Mouse (Mus musculus) lung, postnatal 36 days (tissue): ENCODE results near the gene Smarcd2.

Experiments used
- DNase-seq: peaks from one replicate; pipeline ENCODE4 v3.0.0; 2022; ENCODE audit warnings: mixed read lengths

The Smarcd2 gene

GRCm38 (mm10) chr11:106272644-106273310, at the start of gene Smarcd2:
TSS of gene Smarcd2 (minus strand) at chr11:106272972.
- peak; percentile 100 for DNase-seq

DNA sequence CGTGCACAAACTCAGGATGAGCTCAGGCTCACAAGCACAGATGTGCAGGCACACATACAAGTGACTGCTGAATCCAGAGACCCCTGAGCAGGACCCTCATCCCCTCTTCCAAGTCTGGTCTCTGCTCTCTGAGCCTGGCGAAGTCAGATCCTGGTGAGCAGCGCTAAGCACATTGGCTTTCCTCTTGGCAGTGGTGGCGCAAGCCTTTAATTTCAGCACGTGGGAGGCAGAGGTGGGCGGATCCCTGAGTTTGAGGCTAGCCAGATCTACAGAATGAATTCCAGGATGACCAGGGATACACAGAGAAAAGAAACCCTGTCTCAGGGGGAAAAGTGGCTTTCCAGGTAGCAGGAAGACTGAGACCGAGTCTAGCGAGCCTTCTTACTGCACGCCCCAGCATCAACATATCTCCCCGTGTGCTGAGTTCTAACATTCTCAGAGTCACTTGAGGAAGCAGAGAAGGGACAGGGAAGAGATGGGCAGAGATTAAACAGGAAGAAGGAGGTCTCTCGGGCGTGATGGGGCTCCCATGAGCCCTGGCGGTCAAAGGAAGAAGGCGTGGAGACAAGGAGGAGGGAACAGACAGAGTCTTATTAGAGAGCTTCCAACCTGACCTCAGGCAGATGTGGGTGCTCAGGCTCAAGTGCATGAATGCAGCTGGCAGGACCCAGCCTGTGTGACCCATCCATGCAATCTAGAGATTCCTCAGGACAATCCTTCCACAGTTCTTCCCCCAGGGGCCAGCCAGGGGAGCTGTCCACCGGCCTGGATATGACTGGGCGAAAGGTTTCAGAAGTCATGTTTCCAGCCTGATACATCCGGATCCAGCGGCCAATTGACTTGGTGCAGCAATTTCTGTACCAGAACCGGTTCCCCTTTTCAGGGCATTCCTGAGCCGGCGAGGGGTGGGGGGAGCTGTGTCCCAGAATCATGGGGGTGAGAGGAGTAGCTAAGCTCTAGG, 45.9 kb upstream of the Smarcd2 start:
- peak; percentile 54 for DNase-seq

DNA sequence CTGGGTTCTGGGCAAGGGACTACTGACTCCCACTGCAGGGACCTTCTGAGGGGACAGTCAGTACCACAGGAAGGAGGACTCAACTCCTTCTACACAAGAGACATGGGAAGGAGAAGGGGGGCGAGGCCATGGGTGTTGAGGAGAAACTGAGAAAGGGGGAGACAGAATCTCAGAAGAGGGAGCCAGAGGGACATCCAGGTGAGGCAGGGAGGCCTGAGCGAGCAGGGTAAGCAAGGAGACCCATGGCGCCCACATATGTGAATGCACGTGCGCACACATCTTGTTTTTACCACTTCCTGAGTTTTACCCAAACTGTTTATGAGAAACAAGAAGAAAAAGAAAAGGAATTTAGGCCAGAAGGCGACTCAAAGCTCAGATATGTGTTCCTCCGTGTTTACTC, 45.0 kb upstream of the Smarcd2 start:
- no peak for DNase-seq

GRCm38 (mm10) chr11:106316416-106316815, 43.6 kb upstream of the Smarcd2 start:
- DNase-seq = no peak

DNA sequence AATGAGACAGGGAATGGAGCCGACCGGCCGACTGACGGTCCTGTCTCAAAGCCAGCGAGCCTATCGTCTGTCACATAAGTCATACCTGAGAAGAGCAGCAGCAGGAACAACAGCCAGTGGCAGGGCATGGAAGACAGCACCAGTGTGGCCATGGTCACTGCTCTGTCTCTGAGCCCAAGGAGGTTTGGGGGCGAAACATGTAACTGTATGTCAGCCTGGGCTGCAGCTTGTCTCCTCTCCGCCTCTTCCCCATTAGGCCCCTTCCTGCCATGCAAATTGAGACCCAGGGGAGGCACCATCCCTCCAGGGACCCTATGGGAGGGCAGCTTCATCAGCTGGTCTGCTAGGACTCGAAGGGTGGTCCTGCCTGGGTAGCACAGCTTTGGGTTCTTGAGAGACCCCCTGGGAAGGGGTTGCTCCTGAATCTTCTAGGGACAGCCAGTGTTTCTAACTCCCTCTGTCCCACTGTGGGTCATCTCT, 41.6 kb upstream of the Smarcd2 start, which contains the start of gene Cd79b:
Gene Cd79b (minus strand): TSS at position 430 of the 480 bp plus-strand sequence.
- DNase-seq = peak; percentile 33

DNA sequence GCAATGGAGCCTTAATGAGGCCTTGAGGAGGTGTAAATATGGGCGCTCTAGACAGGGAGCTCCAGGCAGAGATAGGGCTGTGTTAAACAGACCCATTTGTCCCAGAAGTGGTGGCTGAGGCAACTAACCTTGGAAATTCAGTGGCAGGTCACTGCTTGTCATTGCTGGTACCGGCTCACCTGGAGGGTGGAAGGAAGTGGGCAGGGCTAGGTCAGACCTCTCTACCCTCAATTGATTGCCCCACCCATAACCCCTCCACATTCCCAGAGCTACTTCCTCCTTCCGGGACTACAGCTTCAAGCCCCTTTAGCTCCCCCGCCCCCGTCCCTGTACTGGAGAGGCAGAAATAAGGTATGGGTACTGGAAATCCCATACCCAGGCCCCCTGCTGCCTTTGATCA, 40.8 kb upstream of the Smarcd2 start:
- peak; percentile 75 for DNase-seq

DNA sequence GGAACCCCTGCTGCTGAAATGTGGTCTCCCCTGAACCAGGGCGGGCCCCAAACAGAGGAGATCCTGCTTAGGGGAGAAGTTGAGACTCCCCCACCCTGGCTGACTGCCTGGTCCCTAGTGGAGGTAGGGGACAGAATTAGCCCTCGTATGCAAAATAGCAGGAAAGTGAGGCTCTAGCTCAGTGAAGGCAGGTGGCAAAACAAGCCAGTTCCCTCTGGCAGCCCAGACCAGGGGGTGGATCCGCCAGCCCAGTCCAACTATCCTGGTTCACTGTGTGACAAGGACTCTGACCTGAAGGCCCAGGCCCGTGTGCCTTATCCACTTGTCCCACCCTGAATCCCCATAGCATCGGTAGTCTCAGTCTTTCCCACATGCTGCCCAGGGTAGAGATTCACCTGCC, 37.4 kb upstream of the Smarcd2 start:
- DNase-seq = peak; percentile 52

- peak; percentile 46 for DNase-seq
Observed at GRCm38 (mm10) chr11:106308162-106308561, 35.4 kb upstream of the Smarcd2 start.

GRCm38 (mm10) chr11:106307432-106307831, 34.7 kb upstream of the Smarcd2 start:
- no peak for DNase-seq

- DNase-seq = no peak
Observed at GRCm38 (mm10) chr11:106306758-106307157, 34.0 kb upstream of the Smarcd2 start.

GRCm38 (mm10) chr11:106306065-106306385, 33.3 kb upstream of the Smarcd2 start:
- DNase-seq = no peak

DNA sequence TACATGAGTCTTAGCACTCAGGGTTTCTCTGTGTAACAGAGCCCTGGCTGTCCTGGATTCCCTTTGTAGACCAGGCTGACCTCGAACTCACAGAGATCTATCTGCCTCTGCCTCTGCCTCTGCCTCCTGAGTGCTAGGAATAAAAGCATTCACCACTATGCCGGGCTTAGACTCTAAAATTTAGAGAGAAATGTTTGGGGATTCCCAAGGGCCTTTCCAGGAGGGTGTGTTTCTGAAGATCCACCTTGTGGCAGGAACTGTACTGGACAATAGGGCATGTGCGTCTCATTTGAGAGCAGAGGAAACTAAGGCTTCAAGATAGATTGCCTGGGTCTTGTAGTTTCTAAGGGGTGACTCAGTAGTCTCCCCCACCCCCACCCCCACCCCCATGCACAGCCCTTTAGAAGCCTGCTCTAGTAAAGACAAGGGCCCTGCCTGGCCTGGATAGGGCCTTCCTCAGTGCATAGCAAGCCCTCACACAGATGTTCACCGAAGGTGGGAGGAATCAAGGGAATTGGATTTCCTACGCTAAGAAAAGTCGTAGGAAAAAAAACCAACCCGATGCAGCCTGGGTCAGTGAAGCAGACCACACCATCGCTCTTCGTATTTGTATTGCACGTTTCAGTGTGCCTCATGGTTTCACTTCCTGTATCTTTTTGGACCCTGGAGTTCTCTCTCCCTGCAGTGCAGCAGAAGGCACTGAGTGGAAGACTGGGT, 32.7 kb upstream of the Smarcd2 start:
- DNase-seq = peak; percentile 42

- DNase-seq = peak; percentile 76
Observed at GRCm38 (mm10) chr11:106302634-106303033, 29.9 kb upstream of the Smarcd2 start.

- no peak for DNase-seq
Observed at GRCm38 (mm10) chr11:106301765-106302164, 29.0 kb upstream of the Smarcd2 start, which contains the start of gene Gh. TSS of gene Gh (minus strand) at chr11:106301865.

GRCm38 (mm10) chr11:106291861-106292260, 19.1 kb upstream of the Smarcd2 start:
- DNase-seq = peak; percentile 82

DNA sequence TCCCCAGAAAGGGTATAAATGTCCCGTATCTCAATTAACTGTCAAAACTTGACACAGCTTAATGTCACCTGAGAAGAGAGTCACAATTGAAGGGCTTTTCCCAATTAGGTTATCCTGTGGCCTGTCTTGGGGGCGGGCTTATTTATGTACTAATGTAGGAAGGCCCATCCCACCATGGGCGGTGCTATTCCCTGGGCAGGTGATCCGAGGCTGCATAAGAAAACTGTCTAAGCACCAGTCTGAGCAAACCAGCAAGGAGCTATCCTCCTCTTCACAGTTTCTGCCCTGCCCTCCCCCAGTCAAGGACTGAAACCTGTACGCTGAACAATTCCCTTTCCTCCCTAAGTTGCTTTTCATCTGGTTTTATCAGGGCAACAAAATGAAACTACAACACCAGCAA, 17.6 kb upstream of the Smarcd2 start:
- DNase-seq = no peak

DNA sequence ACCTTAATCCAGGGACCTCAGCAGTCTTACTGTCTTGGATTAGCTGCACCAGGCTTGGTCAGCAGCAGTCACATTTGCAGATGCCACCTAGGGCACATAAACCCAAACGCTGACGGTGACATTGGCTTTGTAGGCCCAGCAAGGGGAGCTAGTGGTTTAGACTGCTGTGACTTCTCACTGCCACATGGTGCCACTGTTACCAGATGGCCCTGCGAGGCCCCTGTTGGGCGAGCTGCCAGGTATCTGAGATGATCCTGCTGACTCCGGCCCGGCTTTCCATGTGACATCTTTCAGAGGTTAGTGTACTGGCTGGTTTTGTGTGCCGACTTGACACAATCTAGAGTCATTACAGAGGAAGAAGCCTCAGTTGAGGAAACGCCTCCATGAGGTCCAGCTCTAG, 16.6 kb upstream of the Smarcd2 start:
- peak; percentile 64 for DNase-seq

DNA sequence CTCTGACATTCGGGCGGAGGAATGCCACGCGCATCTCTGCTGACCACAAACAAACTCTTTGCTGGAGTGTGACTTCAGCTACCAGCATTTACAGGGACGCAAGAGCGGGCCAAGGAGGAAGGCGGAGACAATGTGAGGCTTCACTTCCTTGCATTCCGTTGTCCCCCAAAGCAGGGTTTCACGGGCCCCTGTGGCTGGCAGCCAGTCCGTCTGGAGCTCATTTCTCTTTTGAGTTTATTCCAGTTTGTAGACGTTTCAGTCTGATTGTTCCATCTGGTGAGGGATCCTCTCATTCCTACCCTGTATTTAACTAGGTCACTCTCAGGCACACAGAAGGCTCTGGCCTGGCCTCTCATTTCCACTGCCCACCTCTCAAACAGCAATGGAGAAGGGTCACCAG, 14.2 kb upstream of the Smarcd2 start:
- no peak for DNase-seq

DNA sequence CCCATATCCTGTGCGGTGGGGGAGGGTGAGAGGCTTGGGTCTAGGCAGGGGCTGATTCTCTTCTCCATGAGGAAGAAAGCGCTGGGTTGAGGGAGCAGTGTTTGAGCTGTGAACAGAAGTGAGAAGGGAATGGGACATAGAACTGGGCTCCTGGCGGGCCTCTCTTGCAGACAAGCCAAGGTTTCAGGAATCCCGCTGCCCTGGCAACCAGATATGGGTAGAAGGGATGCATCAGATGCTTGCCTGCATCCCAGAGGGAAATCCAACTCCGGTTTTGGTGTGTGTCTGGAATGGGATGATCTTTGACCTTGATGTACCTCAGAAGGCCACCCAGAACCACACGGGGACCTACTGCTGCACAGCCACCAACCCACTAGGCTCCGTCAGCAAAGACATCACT, 13.4 kb upstream of the Smarcd2 start:
- no peak for DNase-seq

- DNase-seq = no peak
Observed at GRCm38 (mm10) chr11:106284126-106284525, 11.4 kb upstream of the Smarcd2 start.

DNA sequence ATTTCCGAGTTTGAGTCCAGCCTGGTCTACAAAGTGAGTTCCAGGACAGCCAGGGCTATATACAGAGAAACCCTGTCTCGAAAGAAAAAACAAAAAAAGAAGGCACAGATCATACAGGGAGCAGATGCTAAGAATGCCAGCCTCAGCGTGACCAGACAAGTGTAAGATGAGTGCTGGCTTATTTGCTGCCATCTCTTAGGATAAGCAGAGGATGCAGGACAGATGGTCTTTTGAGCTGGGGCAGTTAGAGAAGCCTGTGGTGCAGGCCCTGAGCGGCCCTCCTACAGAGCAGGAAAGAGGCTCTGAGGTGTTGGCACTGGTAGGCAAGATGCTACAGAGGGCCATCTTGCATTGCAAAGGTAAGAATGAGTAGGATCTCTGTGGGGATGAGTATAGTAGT, 10.6 kb upstream of the Smarcd2 start:
- no peak for DNase-seq

GRCm38 (mm10) chr11:106282452-106282851, 9.7 kb upstream of the Smarcd2 start:
- DNase-seq = no peak

DNA sequence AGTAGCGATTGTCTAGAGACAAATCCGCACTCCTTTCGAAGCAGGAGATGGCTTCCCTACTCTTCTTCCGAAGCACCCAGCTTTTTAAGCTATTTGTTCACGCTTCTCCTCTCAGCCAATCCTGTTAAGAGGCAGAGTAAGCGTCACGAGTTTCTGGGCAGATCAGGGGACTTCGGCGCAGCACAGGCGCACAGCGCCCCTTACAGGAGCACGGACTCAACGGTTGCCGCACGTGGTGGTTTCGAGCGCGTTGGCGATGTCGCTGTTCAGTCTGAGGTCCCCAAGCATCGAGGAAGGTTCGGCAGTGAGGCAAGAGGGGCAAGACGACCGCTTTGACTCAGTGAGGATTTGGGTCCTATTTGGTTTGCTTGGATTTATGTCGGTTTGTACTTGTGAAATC, 3.7 kb upstream of the Smarcd2 start, which contains the start of gene Tcam1:
Gene Tcam1 (plus strand): TSS at position 219 of the 400 bp plus-strand sequence.
- DNase-seq = peak; percentile 97
